Mouse (Mus musculus): Measurements from ENCODE around the gene Ap3b1.

DNA sequence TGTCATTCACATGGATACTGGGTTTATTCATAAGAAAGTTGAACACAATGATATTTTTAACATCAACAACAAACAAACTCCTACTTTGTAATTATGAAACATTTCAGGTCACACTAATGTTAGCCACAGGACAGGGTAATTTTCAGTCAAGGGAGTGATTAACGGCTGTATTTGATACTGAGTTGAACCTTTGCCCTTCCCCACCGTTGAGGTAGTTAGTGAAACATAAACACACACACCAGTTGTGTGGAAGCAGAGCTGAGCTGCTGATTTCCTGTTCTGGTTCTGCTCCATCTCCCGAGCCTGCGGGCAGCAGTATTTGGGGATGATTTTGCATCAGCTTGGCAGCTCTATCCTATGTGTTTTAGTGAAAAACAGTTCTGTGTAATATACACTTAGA, 88.2 kb downstream of the Ap3b1 start:
- TF ChIP-seq CTCF (IDR thresholded peaks at IDR 0.05; ENCODE audit: low read depth, low read length) (no peak), POLR2A (IDR thresholded peaks at IDR 0.05; ENCODE audit: extremely low read depth, insufficient read depth, low read length) (no peak)

Data from liver, adult 2 months (tissue).